Mouse (Mus musculus): Measurements from ENCODE around the gene Atpif1.
"Not testable (repeated sequence)": the region's sequence is repeated elsewhere in the genome, so short reads cannot be mapped to it uniquely, and the experiment has no call there.

Gene Atpif1

DNA sequence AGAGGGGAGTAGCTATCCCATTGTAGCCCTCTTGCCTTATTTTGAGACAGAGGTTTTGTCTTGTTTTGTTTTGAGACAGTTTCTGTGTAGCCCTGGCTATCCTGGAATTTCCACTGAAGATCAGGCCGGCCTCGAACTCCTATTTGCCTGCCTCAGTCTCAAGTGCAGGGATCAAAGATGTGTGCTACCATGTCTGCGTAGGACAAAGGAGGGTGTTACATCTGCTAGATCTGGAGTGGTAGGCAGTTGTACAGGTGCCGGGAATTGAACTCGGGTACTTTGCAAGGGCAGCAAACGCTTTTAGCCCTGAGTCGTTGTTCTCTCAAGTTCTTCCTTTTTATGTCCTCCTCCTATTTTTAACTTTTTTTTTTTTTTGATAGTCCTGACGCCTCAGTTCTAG, 42.4 kb downstream of the Atpif1 start:
- DNase-seq (ENCODE audit: low read depth) = no peak

DNA sequence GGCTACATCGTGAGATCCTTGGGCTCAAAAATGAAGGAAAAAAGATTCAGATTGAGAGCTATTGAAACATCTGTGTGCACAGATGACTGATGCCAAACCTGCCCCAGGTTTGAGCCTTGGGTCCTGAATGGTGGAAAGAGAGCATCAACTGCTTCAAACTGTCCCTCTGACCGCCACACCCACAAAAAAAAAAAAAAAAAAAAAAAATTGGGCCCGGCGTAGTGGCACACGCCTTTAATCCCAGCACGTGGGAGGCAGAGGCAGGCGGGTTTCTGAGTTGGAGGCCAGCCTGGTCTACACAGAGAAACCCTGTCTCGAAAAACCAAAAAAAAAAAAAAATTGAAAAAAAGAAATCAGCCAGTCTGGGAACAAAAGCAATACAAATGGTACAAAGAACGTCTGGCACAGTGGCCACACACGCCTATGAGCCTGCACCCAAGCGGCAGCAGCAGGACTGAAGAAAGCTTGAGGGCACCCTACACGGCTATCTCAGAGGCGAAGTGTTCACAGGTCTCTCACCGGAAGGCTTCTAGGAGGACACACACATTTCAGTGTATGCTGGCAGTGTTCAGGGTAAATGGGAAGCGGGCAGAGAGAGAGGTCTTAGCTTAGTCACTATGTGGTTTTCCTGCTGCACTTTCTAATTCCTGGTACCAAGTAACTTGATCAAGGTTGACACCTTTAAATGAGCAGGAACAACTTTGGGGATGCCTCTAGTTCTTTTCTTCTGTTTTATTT, 43.0 kb downstream of the Atpif1 start:
- DNase-seq (ENCODE audit: low read depth) = no peak

DNA sequence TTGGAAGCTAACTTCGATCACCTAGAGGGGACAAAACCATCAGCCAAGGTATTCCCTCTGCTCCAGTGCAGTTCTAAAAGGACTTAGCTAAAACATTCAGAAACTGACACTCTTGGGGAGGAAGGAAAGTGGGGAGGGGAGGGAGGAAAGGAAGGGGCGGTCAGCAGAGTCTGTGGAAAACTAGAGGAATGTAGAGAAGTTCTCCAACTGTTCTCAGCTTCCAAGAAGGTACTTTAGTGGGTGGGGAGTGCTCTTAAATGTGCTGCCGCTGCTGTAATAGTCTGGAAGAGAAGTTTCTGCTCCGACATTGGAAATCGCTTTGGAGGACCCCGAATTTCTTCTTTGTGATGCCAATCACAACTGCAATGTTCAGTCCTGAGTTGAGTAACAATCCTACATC, 44.5 kb downstream of the Atpif1 start:
- DNase-seq (ENCODE audit: low read depth) = no peak

DNA sequence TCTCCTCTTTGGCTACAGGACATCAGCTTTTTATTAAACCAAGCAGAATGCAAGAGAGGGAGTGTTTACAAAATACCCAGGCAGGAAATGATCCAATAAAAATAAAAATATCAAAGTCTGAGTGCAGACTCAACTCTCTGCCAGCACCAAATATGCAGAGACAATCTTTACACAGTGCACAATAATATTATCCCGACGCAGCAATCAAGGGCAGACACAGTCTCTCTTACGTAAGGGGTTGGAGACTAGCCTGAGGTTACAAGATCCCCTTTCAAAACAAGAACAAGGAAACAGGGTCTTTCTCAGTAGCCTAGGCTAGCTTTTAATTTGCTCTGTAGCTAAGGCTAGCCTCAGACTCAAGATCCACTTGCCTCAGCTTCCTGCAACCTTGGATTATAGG, 44.9 kb downstream of the Atpif1 start:
- peak; percentile 24 for DNase-seq (ENCODE audit: low read depth)

DNA sequence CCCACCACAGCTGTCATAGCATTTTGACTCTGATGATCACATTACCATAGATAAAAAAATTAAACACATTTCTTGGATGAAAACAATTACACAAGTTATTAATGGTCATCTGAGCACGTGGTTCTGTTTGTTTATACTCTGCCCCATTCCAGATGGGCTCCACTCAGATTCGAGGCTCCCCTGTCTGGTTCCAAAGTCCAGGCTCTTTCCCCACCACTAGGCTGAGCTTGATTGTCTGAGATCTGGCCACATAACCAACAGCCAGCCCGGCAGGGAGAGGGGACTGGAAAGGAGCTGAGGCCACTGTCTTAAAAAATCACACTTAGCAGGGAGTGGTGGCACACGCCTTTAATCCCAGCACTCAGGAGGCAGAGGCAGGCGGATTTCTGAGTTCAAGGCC, 48.6 kb downstream of the Atpif1 start:
- no peak for DNase-seq (ENCODE audit: low read depth)

DNA sequence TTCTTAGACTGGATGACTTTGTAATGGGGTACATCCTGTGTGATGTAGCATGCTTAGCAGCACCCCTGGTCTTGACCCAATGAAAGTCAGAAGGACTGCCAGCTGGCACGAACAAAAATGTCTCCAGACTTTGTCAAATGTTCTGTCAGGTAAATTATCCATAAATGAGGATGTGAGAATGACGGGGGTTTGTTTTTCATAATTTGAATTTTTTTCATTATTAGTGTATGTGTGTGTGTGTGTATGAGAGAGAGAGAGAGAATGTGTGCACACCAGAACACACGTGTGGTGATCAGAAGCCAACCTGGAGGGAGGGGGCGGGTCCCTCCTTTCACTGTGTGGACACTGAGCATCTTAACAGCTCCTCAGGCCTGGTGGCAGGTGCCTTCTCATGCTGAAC, 49.2 kb downstream of the Atpif1 start:
- DNase-seq (ENCODE audit: low read depth) = no peak

DNA sequence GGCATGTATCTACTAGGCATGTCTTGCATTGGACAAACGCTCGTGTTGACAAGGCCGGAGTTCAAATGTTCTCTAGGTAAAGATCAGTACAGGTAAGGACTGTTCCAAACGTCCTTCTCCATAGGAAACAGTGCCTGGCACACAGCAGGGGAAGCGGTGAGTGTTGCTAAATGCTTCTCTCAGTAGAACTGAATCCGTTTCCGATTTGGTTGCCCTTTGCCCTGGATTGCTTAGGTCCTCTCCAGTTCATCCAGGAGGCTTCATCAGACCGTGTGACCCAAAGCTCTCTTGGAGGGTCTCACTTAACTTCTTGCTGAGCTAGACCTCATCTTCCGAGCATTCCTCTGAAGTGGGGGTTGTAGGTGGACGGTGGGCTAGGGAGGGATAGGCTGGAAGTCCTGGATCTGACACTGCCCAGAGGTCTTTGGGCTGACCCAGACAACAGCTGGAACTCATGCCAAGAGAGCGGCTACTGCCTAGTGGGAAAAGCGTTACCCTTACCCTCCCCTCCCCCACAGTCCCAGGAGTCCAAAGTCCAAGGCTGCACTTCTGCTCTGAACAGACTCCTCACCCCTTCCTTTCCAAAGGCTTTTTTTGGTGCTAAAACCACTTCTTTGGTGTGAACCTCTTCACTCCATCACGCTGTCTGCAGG, 50.4 kb downstream of the Atpif1 start:
- DNase-seq (ENCODE audit: low read depth) = no peak

DNA sequence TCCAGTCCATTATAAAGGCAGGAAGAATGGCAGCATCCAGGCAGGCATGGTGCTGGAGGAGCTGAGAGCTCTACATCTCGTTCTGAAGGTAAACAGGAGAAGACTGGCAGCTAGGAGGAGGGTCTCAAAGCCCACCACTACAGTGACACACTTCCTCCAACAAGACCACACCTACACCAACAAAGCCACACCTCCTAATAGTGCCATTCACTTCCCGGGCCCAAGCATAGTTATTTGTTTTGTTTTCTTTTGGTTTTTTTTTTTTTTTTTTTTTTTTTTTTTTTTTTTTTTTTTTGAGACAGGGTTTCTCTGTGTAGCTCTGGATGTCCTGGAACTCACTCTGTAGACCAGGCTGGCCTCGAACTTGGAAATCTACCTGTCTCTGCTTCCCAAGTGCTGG, 51.4 kb downstream of the Atpif1 start:
- DNase-seq (ENCODE audit: low read depth) = not testable (repeated sequence)

Data from NIH3T3 (cell line).